Mouse (Mus musculus): ENCODE results near the gene Atp8a1.

GRCm38 (mm10) chr5:67633831-67634268, 213.4 kb downstream of the Atp8a1 start:
- no peak for TF ChIP-seq POLR2A (IDR thresholded peaks at IDR 0.05; ENCODE audit: extremely low read depth, insufficient read depth, low read length)
- TF ChIP-seq CTCF (IDR thresholded peaks at IDR 0.05; ENCODE audit: low read depth, low read length) = no peak
